Mouse (Mus musculus) erythroblast, embryonic 14.5 days (primary cell): ENCODE results near the gene Ank3.

ENCODE experiments used
- GATA1 ChIP-seq: IDR thresholded peaks from 2 replicates; pipeline ENCODE4 v1.6.1; 2012; ENCODE audit warnings: low read length, inconsistent platforms, mixed read lengths
- TAL1 ChIP-seq: IDR thresholded peaks from 3 replicates; pipeline ENCODE4 v1.6.1; 2012; ENCODE audit warnings: low read length, inconsistent platforms, mixed read lengths

DNA sequence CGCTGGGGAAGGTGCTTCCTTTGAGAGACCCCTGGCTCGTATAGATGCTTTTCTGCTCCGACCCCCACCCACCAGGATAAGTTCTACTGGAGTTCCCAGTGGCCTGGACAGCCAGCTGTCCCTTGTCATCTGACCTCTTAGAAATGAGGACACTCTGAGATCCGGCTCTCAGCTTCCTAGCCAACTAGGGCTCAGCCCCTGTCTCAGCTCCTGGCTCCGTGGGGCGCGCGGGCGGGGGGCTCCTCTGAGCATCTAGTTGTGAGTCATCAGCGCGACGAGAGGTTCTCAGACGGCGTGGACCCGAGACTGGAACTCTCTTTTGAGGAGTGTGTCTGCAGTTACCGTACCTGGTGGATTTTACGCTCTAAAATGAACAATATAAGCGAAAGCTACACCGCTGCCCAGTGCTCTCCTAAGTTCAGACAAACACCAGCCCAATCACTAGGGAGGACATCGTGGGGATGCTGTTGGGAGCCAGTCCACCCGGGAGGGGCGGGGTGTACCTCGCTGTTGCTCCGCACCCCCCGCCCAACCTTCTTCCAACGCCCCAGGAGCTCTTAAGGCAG, 293 bp upstream of the Ank3 start:
- TF ChIP-seq GATA1 (no peak), TAL1 (no peak)
